Mouse (Mus musculus): ENCODE results near the gene Inca1.

The Inca1 gene

GRCm38 (mm10) chr11:70669582-70670345, 30.2 kb downstream of the Inca1 start:
- peak; percentile 91 for DNase-seq (ENCODE audit: low read depth, low spot score)

- peak; percentile 98 for DNase-seq (ENCODE audit: low read depth, low spot score)
Measured at GRCm38 (mm10) chr11:70668771-70669505, 31.0 kb downstream of the Inca1 start, which contains the start of gene Spag7. Spag7 (minus strand) TSS chr11:70669416.

GRCm38 (mm10) chr11:70668335-70668770, 31.6 kb downstream of the Inca1 start:
- no peak for DNase-seq (ENCODE audit: low read depth, low spot score)

GRCm38 (mm10) chr11:70667271-70668150, 32.4 kb downstream of the Inca1 start:
- no peak for DNase-seq (ENCODE audit: low read depth, low spot score)

GRCm38 (mm10) chr11:70666687-70667086, 33.3 kb downstream of the Inca1 start:
- no peak for DNase-seq (ENCODE audit: low read depth, low spot score)

- DNase-seq (ENCODE audit: low read depth, low spot score): peak; percentile 43
Measured at GRCm38 (mm10) chr11:70664741-70665140, 35.2 kb downstream of the Inca1 start.

GRCm38 (mm10) chr11:70663957-70664356, 36.0 kb downstream of the Inca1 start:
- DNase-seq (ENCODE audit: low read depth, low spot score): no peak

GRCm38 (mm10) chr11:70663101-70663500, 36.9 kb downstream of the Inca1 start:
- no peak for DNase-seq (ENCODE audit: low read depth, low spot score)

- DNase-seq (ENCODE audit: low read depth, low spot score): no peak
Measured at GRCm38 (mm10) chr11:70660571-70660970, 39.4 kb downstream of the Inca1 start.

- no peak for DNase-seq (ENCODE audit: low read depth, low spot score)
Measured at GRCm38 (mm10) chr11:70658942-70659341, 41.0 kb downstream of the Inca1 start.

- no peak for DNase-seq (ENCODE audit: low read depth, low spot score)
Measured at GRCm38 (mm10) chr11:70658521-70658920, 41.4 kb downstream of the Inca1 start.

GRCm38 (mm10) chr11:70657991-70658390, 42.0 kb downstream of the Inca1 start:
- no peak for DNase-seq (ENCODE audit: low read depth, low spot score)

GRCm38 (mm10) chr11:70657573-70657972, 42.4 kb downstream of the Inca1 start:
- peak; percentile 30 for DNase-seq (ENCODE audit: low read depth, low spot score)

GRCm38 (mm10) chr11:70656964-70657363, 43.0 kb downstream of the Inca1 start, which contains the start of gene Eno3:
Eno3 (plus strand) TSS chr11:70657202.
- no peak for DNase-seq (ENCODE audit: low read depth, low spot score)

- DNase-seq (ENCODE audit: low read depth, low spot score): peak; percentile 26
Measured at GRCm38 (mm10) chr11:70656456-70656927, 43.5 kb downstream of the Inca1 start.

- peak; percentile 65 for DNase-seq (ENCODE audit: low read depth, low spot score)
Measured at GRCm38 (mm10) chr11:70655571-70656455, 44.1 kb downstream of the Inca1 start.

- DNase-seq (ENCODE audit: low read depth, low spot score): peak; percentile 90
Measured at GRCm38 (mm10) chr11:70654923-70655570, 44.9 kb downstream of the Inca1 start.

GRCm38 (mm10) chr11:70654198-70654922, 45.6 kb downstream of the Inca1 start, which contains the start of gene Pfn1:
Pfn1 (minus strand) TSS chr11:70654644.
- peak; percentile 93 for DNase-seq (ENCODE audit: low read depth, low spot score)
